Mouse (Mus musculus): ENCODE results near the gene Zfp869. TPM values are rescaled to one million over a fixed set of nuclear protein-coding genes. Genes with fewer than 3 reads are reported as not detected.
"Not testable (repeated sequence)": the region's sequence is repeated elsewhere in the genome, so short reads cannot be mapped to it uniquely, and the experiment has no call there.

Zfp869 gene
- polyA plus RNA-seq, 1 experiment from 2014 or later: 24.3 TPM

- 71% methylated on average over 2 of the region's 2 CpGs for WGBS
- not testable (repeated sequence) for H3K9ac ChIP-seq; ATAC-seq; H3K9me3 ChIP-seq; H3K4me3 ChIP-seq (replicated peaks); H3K36me3 ChIP-seq; H3K27ac ChIP-seq; H3K4me2 ChIP-seq (replicated peaks); H3K27me3 ChIP-seq (replicated peaks); H3K4me1 ChIP-seq (replicated peaks)
These were observed 45.5 kb downstream of the Zfp869 start for GRCm38 (mm10) chr8:69665051-69665450.

- ATAC-seq: no peak
- H3K4me2 ChIP-seq (replicated peaks): no peak overlapping the region
- H3K27me3 ChIP-seq (replicated peaks): no peaks in the 10 kb centered on the region
These were observed 49.2 kb downstream of the Zfp869 start for GRCm38 (mm10) chr8:69661294-69661693.

More at GRCm38 (mm10) chr8:69661294-69661693, 49.2 kb downstream of the Zfp869 start:
- H3K4me1 ChIP-seq (replicated peaks): no peaks in the 10 kb centered on the region
- no peaks in the 10 kb centered on the region for H3K36me3 ChIP-seq
- no peak overlapping the region for H3K4me3 ChIP-seq (replicated peaks)
- no peak overlapping the region for H3K27ac ChIP-seq
- no peaks in the 10 kb centered on the region for H3K9me3 ChIP-seq
- H3K9ac ChIP-seq: no peak overlapping the region

Other genes with a start within 250 kb of the Zfp869 start
- not detected in 2 replicates for gene Gm7697, start 187.7 kb downstream of the Zfp869 start, polyA plus RNA-seq (2015; fragmentation: Nextera tagmentation; extraction: Ambion mirVana)
- 16.0 and 17.6 TPM in 2 replicates for gene Zfp868, start 85.2 kb downstream of the Zfp869 start, polyA plus RNA-seq (2015; fragmentation: Nextera tagmentation; extraction: Ambion mirVana)
- 1.1 and 1.2 TPM in 2 replicates for gene Zfp964, start 56.2 kb downstream of the Zfp869 start, polyA plus RNA-seq (2015; fragmentation: Nextera tagmentation; extraction: Ambion mirVana)
- 5.7 and 6.1 TPM in 2 replicates for gene Zfp963, start 39.2 kb upstream of the Zfp869 start, polyA plus RNA-seq (2015; fragmentation: Nextera tagmentation; extraction: Ambion mirVana)
- 0.49 TPM in 1 of 2 replicates, not detected in the other for gene Gm20422, start 64.2 kb upstream of the Zfp869 start, polyA plus RNA-seq (2015; fragmentation: Nextera tagmentation; extraction: Ambion mirVana)
- 48.9 and 51.1 TPM in 2 replicates for gene Atp13a1, start 80.4 kb upstream of the Zfp869 start, polyA plus RNA-seq (2015; fragmentation: Nextera tagmentation; extraction: Ambion mirVana)
- 19.1 and 20.6 TPM in 2 replicates for gene Zfp866, start 80.5 kb upstream of the Zfp869 start, polyA plus RNA-seq (2015; fragmentation: Nextera tagmentation; extraction: Ambion mirVana)
- 10.4 and 10.7 TPM in 2 replicates for gene Gmip, start 98.0 kb upstream of the Zfp869 start, polyA plus RNA-seq (2015; fragmentation: Nextera tagmentation; extraction: Ambion mirVana)
- gene Lpar2, start 111.7 kb upstream of the Zfp869 start, polyA plus RNA-seq (2015; fragmentation: Nextera tagmentation; extraction: Ambion mirVana): 0.41 and 0.42 TPM in 2 replicates
- gene Pbx4, start 121.8 kb upstream of the Zfp869 start, polyA plus RNA-seq (2015; fragmentation: Nextera tagmentation; extraction: Ambion mirVana): 3.5 and 3.9 TPM in 2 replicates
- 0.48 and 0.65 TPM in 2 replicates for gene Cilp2, start 177.0 kb upstream of the Zfp869 start, polyA plus RNA-seq (2015; fragmentation: Nextera tagmentation; extraction: Ambion mirVana)
- gene Tssk6, start 191.5 kb upstream of the Zfp869 start, polyA plus RNA-seq (2015; fragmentation: Nextera tagmentation; extraction: Ambion mirVana): 2.8 and 3.4 TPM in 2 replicates
- gene Ndufa13, start 191.8 kb upstream of the Zfp869 start, polyA plus RNA-seq (2015; fragmentation: Nextera tagmentation; extraction: Ambion mirVana): 212 and 213 TPM in 2 replicates
- gene Yjefn3, start 192.0 kb upstream of the Zfp869 start, polyA plus RNA-seq (2015; fragmentation: Nextera tagmentation; extraction: Ambion mirVana): 3.9 and 4.2 TPM in 2 replicates

Data from intestine, embryonic 15.5 days (tissue).